Mouse (Mus musculus) kidney, adult 2 months (tissue): ENCODE data around the gene Irak1. TPM values are rescaled to one million over a fixed set of nuclear protein-coding genes. Genes with fewer than 3 reads are reported as not detected.

ENCODE experiments used
- DNase-seq: peaks from one replicate; pipeline ENCODE4 v3.0.0; 2021
- H3K27ac ChIP-seq: fragments of 200-500 bp; 2 replicates; pipeline ENCODE4 v1.5.1; 2012; ENCODE audit warnings: low read depth, low read length, control low read depth, inconsistent platforms; ENCODE audit not compliant: insufficient read depth
- H3K27me3 ChIP-seq: fragments of 200-500 bp; replicated peaks from 2 replicates; pipeline ENCODE4 v1.6.1; 2012; ENCODE audit warnings: mild to moderate bottlenecking, moderate library complexity, low read length, inconsistent platforms; ENCODE audit not compliant: control insufficient read depth, insufficient read depth
- H3K36me3 ChIP-seq: fragments of 200-500 bp; 2 replicates; pipeline ENCODE4 v1.6.1; 2012; ENCODE audit warnings: mild to moderate bottlenecking, moderate library complexity, low read length, inconsistent platforms; ENCODE audit not compliant: control insufficient read depth, insufficient read depth
- H3K4me1 ChIP-seq: fragments of 200-500 bp; 2 replicates; pipeline ENCODE4 v1.6.1; 2011; ENCODE audit warnings: low read length; ENCODE audit not compliant: control insufficient read depth, insufficient read depth
- H3K4me3 ChIP-seq: fragments of 200-500 bp; 2 replicates; pipeline ENCODE4 v1.5.1; 2011; ENCODE audit warnings: mild to moderate bottlenecking, low read depth, low read length, control low read depth; ENCODE audit not compliant: insufficient read depth
- CTCF ChIP-seq: fragments of 200-500 bp; conservative IDR thresholded peaks from 2 replicates; pipeline ENCODE4 v1.5.1; 2011; ENCODE audit warnings: low read depth, mild to moderate bottlenecking, control low read depth, low read length, moderate library complexity, mixed read lengths; ENCODE audit not compliant: insufficient read depth, insufficient read length
- POLR2A ChIP-seq: fragments of 200-500 bp; IDR thresholded peaks from one replicate; pipeline ENCODE4 v1.6.1; 2011; ENCODE audit warnings: low read depth, low read length, control low read depth
- WGBS: fragments of 180-500 bp; shearing (Covaris S2); methylation state at CpG from one replicate; pipeline ENCODE4 v1.1.7; 2018; 5-methylcytosine and 5-hydroxymethylcytosine counted together
- polyA plus RNA-seq: library from polyadenylated mRNA; depleted of rRNA; stranded (reverse); fragments of >200 nt; gene quantifications from 2 replicates; pipeline ENCODE4 v1.2.3, GENCODE M21; 2012; rRNA removed

The Irak1 gene
- 91.7 and 131 TPM in 2 replicates for polyA plus RNA-seq

- TF ChIP-seq CTCF (peak; percentile 61), POLR2A (no peak)
- WGBS: 1% methylated on average over 63 of the region's 72 CpGs
- no peaks in the 10 kb centered on the region for H3K27me3 ChIP-seq
- peak within 1 kb of the TSS; percentile 62 for H3K27ac ChIP-seq
- peak; percentile 80 for DNase-seq
- peak within 1 kb of the TSS; percentile 71 for H3K4me3 ChIP-seq
- H3K36me3 ChIP-seq: no peaks in the 10 kb centered on the region
- H3K4me1 ChIP-seq: peaks cover 2% of the 10 kb centered on the region; the same call in 1 of the 2 replicates
Measured at GRCm38 (mm10) chrX:74023188-74024049, at the start of gene Irak1. TSS of gene Irak1 (minus strand) at chrX:74023918.

- Histone ChIP-seq H3K36me3 (no peaks in the 10 kb centered on the region), H3K27me3 (no peaks in the 10 kb centered on the region), H3K27ac (no peak overlapping the region), H3K4me1 (no peaks in the 10 kb centered on the region), H3K4me3 (no peak overlapping the region)
- DNase-seq: no peak
- TF ChIP-seq CTCF (no peak), POLR2A (no peak)
Measured at GRCm38 (mm10) chrX:74070794-74071193, 47.1 kb upstream of the Irak1 start.

GRCm38 (mm10) chrX:74067891-74068290, 44.2 kb upstream of the Irak1 start:
- TF ChIP-seq POLR2A (no peak), CTCF (no peak)
- Histone ChIP-seq H3K27me3 (no peaks in the 10 kb centered on the region), H3K36me3 (no peaks in the 10 kb centered on the region), H3K27ac (no peak overlapping the region), H3K4me1 (no peaks in the 10 kb centered on the region), H3K4me3 (no peak overlapping the region)
- peak; percentile 27 for DNase-seq
- 68% methylated on average over 9 of the region's 9 CpGs for WGBS

- Histone ChIP-seq H3K27ac (no peak overlapping the region), H3K4me3 (no peak overlapping the region), H3K4me1 (peaks cover 3% of the 10 kb centered on the region; the same call in 1 of the 2 replicates), H3K27me3 (no peaks in the 10 kb centered on the region), H3K36me3 (no peaks in the 10 kb centered on the region)
- no peak for DNase-seq
- TF ChIP-seq POLR2A: no peak
- WGBS: 13% methylated on average over 1 of the region's 1 CpGs
Measured at GRCm38 (mm10) chrX:74045107-74045506, 21.4 kb upstream of the Irak1 start.

GRCm38 (mm10) chrX:74037702-74038375, 14.1 kb upstream of the Irak1 start:
- TF ChIP-seq CTCF (no peak), POLR2A (no peak)
- Histone ChIP-seq H3K27ac (no peak overlapping the region), H3K4me3 (no peak overlapping the region), H3K4me1 (no peaks in the 10 kb centered on the region; the same call in 1 of the 2 replicates), H3K36me3 (no peaks in the 10 kb centered on the region), H3K27me3 (no peaks in the 10 kb centered on the region; the same call in 1 of the 2 replicates)
- DNase-seq: no peak
- 79% methylated on average over 5 of the region's 5 CpGs for WGBS

- no peak overlapping the region for H3K4me3 ChIP-seq
- WGBS: 8% methylated on average over 1 of the region's 1 CpGs
- TF ChIP-seq CTCF (no peak), POLR2A (no peak)
- H3K27ac ChIP-seq: no peak overlapping the region
- DNase-seq: peak; percentile 67
- no peaks in the 10 kb centered on the region; the same call in 1 of the 2 replicates for H3K4me1 ChIP-seq
- H3K27me3 ChIP-seq: no peaks in the 10 kb centered on the region
- H3K36me3 ChIP-seq: no peaks in the 10 kb centered on the region
Measured at GRCm38 (mm10) chrX:74030000-74030399, 6.3 kb upstream of the Irak1 start.

- Histone ChIP-seq H3K36me3 (no peaks in the 10 kb centered on the region), H3K27ac (no peak overlapping the region), H3K4me1 (peaks cover 2% of the 10 kb centered on the region; the same call in 1 of the 2 replicates), H3K4me3 (peak overlapping the region; percentile 71), H3K27me3 (no peaks in the 10 kb centered on the region)
- no peak for DNase-seq
- 11% methylated on average over 6 of the region's 6 CpGs for WGBS
- TF ChIP-seq CTCF (no peak), POLR2A (no peak)
Measured at GRCm38 (mm10) chrX:74022795-74023187, 927 bp downstream of the Irak1 start.
